Mouse (Mus musculus) hindlimb bud, embryonic 11.5 days (tissue): ENCODE measurements around the gene Cdh22.

Source experiments
- DNase-seq: peaks from one replicate; pipeline ENCODE4 v3.0.0-alpha.2; 2012; ENCODE audit warnings: low read depth, low spot score; ENCODE audit errors: extremely low spot score

The Cdh22 gene

DNA sequence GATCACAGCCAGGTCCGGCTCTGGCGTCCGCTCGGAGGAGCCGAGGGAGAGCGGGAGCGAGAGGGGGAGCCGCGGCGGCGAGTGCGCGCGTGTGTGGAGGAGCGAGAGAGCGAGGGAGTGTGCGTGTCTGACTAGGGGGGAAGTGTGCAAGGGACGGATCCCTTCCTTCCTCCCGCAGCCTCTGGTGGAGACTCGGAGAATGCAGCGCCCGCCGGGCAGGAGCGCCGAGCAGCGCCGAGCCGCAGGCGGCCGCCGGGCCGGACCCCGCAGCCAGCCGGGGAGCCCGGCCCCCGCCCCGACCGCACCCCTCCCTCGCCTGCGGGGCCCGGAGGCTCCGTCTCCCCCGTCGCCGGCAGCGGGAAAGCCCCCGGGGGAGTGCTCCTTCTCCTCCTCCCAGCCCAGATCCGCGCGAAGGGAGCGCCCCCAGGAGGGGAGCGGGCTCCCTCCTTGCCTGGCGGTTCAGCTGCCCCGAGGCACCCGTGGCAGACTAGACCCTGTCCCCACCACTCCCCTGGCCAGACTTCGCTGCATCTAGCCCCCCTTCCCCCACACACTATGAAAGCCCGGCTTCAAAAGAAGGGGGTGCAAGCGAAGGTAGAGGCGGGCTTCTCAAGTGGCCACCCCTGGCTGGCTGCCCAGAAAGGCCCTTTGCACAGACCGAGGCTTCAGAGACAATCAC, at the start of gene Cdh22:
Cdh22 (minus strand) TSS at position 241 of the 679 bp plus-strand sequence.
- no peak for DNase-seq

DNA sequence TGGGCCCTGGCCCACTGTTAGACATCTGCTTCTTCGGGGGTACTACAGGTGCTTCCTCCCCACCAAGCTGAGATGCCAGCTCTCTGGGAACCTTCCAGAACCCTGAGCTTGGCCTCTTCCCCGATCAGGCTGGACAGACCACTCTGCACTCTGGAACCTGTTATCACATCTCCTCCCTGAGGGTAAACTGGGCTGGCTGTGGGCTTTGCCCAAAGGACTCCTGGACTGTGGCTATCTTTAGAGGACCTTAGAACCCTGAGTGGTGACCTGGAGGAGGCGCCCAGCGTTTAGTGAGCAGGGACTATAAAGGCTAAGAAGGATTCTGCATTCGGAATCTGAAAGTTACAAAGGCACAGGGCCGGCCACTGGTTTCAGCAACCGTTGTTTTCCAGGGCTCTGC, 49.7 kb upstream of the Cdh22 start:
- DNase-seq, result no peak

DNA sequence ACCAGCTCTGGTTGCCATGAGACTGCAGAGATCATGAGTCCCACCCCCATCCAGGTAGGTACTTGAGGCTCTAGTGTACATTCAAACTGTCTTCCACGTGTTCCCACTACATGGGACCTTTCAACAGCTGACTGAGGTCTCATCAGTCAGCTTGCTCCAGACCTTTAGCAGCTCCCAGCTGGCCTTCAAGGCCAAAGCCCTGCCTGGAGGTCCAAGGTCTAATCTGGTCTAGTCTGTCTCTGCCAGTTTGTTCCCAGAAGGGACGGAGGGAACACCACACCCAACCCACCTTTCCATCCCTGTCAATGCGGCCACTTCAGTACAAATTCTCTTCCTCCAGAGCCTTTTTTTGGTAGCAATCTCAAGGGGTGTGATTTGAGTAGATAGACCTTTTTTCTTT, 49.0 kb upstream of the Cdh22 start:
- no peak for DNase-seq

DNA sequence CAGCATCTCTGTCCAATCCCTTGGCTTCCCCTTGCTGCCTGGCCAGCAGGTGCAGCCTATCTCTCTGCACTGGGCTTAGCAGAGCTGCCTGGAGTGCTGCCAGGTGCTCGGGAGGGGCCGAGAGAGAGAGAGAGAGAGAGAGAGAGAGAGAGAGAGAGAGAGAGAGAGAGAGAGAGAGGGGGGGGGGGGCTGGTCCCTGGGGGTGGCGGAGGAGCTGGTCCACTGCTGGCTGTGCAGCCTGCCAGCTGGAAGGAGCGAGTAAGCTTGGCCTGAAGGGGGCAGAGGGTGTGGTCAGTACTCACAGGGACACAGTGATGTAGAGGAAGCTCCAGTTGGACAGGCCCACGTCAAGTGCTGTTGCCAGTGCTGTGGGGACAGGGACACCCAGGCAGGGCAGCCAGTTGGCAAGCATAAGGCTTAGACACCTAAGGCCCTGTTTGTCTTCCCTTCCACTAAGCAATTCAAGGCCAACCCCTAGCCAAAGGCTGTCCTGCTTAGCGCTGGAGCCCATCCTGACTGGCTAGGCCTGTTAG, 47.2 kb upstream of the Cdh22 start:
- no peak for DNase-seq

DNA sequence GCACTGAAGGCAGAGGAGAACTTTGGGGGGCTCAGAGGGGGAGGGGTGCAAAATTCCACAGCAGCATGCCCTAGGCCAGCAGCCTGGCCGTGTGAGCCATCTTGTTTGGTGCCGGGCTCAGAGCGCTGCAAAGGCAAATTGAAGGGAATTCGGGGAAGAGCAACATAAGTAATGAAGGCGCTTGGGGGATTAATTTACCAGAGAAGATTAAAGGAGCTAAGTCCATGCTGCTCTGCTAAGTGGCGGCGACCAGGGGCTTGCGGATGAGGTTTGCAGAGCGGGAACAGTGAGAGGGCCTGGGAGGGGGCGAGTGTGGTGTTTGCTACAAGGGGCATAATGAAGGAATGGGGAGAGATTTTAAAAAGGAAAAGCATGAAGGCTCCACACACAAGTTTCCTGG, 44.7 kb upstream of the Cdh22 start:
- no peak for DNase-seq

DNA sequence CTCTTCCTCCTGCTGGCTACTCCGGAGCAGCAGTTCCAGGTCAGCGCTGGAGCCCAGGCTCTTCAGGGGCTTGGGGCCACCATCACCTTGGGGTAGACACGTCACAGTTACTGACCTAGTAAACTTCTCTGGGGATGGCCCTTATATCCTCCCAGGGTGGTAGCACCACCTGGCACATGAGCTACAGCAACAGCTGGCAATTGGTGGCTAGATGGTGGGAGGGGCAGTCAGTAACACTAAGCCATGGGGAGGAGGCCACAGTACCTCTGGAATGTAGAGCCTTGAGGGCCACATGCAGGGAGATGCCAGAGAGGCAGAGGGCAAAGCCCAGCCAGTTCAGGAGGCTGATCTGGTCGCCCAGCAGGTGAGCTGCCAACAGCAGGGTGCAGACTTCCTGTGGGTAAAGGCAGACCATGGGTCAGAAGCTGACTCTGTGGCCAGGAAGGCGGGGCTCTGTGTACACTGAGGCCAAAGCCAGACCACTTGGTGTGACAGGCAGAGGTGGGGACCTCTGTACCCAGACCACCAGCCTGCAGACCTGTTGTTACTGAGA, 42.6 kb upstream of the Cdh22 start:
- DNase-seq, result no peak

DNA sequence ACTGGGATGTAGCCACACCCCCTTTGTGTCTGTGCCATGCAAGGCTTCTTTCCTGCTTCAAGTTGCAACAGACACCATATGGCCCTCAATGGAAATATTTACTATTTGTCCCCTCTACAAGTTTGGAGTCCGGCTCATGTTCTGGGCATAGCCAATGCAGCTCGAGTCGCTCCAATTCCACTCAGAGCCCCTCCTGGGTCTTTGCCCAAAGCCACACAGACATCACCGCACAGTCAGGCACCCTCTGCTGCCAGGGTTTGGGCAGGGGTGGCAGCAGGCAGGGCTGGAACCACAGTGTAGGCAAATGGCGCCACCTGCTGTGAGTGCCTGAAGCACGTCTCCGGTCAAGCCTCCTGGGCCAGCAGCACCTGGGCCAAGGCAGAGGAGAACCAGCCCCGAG, 41.2 kb upstream of the Cdh22 start:
- DNase-seq, result no peak

DNA sequence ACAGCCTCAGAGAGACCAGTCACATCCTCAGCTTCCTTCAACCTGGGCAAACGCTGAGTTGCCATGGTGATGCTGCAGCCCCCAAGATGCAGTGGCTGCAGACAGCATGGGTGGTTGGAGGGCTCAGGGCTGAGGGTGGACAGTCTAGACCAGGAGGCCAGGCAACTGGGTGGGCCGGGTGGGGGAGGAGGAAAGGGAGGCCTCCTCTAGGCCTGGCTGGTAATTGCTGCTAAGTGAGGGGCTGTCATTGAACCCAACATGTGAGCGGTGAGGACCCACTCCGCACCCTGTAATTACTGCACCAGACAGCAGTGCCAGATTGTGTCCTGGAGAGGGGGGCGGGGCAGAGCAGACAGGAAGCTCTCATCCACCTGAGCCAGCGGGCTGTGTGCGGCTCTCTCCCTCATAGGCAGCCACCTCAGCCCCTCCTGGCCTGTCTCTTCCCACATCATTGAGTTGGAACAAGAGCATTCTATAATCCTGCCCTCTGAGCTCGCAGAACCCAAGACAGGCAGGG, 40.5 kb upstream of the Cdh22 start:
- DNase-seq, result no peak

DNA sequence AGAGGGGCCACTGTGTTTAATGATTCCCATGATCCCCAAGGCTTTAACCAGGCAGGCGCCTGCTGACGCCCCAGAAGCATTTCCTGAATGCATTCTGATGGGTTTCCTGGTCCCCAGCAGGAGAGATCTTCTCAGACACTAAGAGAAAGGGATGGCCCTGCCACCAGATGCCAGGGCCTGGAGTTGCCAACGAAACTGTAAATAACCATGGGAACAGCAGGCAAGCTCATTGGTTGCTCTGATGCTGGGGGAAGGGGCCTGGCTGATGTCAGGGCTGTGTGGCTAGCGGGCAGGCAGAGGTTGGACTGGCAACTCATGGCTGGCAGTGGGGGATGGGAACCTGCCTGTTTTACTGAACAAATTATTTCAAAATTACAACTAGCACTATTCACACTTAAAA, 38.9 kb upstream of the Cdh22 start:
- DNase-seq, result no peak

DNA sequence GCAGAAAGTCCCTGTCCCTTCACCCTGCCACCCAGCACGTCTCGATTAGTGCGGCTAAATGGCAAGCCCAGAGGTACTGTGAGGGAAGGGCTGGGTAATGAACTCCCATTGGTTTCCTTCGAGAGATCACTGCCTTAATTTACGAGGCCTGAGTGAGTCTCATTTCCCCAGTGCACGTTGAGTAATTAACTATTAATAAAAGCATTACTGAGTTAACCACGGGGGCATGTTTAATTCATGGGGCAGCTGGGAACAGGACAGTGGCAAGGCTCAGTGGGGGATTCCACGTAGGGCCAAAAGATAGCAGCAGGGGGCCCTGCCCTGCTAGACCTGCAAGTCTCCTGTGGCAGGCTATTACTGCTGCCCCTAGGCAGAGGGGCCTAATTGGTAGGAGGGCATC, 36.7 kb upstream of the Cdh22 start:
- no peak for DNase-seq

DNA sequence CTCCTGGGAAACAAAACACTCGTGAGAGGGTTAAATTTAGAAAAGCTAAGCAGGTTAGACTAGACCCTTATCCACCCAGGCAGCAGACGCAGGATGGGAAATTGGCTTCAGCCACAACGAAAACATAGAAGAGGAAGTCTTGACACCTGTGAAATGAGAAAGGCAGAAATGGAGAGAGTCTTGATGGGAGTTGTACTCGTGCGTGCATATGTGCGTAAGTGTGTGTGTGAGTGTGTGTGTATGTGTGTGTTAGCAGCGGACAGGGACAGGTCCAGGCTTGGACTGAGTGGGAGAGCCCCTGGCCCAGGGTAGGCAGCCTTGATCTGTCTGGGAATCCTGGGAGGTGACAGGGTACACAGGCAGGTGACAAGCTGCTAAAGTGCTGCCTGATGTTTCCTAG, 36.2 kb upstream of the Cdh22 start:
- DNase-seq, result no peak

DNA sequence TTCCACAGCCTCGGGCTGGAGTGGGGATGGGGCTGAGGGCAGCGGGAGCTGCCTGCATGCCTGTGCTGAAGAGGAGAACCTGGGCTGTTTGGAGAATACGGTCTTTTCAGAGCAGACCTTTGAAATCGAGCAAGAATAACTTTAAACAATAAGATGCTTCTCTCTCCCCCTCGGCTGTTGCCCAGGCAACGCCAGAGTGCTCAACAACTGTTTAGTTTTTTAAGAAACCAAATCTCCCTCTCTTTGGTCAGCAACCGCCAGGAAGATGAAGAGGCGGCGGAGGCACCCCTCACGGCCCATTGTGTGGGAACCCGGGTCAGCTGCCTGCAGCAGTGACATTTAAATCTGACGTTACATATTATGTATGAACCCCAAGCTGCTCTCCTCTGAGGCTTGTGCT, 32.1 kb upstream of the Cdh22 start:
- no peak for DNase-seq

DNA sequence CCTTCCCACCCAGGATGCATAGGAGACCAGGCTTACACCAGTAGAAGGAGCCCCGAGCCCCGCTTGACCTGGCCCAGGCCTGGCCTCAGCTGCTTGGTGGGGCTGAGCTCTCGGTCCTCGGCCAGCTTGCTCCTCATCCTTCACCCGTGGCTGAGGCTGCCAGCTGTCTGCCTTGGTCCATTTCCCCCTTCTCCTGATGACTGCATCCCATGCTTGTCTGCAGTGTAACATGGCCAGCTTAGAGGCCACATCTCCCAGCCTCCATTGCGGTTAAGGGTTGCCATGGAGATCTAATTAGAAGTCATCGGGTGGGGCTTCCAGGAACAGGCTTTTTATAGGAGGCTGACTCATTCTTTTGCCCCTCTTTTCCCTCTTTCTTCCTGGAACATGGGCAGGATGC, 29.2 kb upstream of the Cdh22 start:
- no peak for DNase-seq

DNA sequence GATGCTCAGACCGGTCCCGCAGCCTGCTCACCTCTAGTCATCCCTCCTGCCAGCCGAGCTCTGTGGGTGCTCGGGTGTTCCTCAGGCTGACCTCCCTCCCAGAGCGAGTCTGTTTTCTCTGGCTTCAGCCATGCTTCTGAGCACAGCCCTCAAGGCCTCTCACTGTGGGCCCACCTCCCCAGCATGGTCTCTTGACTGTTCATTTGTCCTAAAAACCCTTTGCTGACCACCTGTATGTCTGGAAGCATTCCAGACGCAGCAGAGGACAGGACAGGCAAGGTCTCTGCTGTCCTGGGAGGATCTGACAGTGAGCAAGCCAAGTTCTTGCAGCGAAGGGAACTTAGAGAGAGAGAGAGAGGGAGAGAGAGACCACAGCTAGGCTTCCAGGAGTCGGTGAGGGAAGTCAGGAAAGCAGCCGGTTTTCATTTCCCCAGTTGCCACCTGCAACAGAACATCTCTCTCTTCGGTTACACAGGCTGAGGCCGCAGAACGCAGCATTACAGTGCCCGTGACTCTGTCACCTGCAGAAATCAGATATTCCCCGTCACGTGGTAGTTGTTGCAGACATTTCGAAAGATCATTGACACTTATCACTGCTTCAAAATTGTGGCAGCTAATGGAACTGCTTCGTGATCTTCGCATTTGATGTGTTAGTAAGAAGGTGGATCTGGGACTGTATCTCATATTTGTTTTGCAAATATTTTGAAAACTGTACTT, 27.8 kb upstream of the Cdh22 start:
- no peak for DNase-seq

DNA sequence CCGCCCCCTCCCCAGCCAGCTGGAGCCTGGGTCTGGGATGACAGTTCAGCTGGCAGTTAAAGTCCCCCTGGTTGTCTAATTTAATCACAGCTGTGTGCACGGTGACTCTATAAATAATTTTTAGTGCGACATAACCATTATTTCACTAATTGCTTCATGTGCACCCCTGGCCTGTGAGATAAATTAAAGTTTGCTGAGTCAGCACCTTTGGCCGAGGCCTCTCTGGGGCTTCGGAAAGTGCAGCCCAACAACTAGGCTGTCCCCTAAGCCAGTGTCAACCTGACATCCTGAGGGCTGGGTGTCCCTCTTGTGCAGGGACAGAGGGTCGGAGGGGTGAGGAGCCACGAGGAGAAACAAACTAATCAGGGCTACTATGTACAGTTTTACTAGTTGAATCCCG, 25.2 kb upstream of the Cdh22 start:
- no peak for DNase-seq

DNA sequence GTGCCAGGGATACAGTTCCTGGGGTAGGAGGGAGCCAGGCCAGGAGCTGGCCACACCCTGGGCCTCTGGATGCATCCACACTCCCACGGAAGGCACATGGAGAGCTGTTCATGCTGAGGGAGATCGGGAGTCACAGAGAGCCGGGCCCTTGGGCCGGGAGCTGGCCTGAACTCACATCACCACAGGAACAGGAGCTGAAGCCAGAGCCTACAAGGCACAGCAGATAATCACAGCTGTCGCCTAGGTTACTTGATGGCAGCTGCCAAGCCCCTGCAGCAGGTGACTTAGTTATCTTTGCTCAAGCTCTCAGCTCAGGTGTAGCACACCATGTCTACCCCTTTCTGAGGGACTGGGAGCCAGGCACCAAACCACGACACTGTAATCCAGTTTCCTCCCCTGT, 23.7 kb upstream of the Cdh22 start:
- DNase-seq, result no peak

DNA sequence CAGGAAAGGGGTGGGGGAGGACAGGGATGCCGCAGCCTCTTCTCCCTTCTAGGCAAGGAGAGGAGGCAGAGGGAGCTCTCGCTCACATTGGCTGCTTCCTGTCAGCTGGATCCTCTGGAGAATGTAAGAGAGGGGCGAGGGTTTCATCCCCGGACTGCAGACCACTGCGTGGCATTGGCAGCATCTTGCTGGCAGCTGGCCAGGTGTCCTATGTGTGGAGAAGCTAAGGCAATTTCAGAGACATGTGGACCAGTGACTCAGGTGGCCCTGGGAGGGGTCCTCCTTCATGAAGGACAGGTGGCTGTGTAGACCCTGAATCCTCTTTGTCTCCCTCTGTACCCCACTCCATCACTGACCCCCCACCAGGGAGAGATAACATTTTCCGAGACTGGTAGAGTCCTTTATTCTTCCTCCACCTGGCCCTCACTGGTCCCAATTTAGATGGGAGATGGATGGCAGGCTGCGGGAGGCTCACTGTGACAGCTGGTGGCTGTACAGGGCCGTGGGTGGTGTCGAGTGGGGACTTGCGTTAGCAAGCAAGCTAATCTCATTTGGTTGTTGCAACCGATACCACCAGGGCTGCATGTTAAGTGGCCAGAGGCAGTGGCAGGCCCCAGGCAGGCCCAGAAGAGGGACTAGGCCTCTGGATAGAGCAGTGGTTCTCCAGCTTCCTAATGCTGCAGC, 22.6 kb upstream of the Cdh22 start:
- DNase-seq, result no peak

DNA sequence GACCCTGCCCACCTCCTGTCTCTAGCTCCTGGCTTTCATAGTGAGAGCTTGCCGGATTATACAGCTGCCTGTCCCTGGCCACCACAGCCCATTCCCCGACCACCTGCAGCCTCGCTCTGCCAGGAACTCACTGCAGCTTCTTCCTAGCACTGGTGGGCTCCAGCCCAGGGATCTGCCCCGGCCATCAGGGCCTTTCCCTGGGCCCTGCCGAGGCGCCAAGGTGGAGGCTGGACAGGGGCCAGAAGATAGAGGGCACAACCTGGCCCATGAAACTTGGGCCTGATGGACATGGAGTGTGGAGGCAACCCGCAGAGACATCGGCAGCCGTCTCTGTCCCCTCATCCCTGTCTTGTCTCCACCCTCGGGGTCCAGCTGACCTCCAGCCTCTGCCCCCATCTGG, 21.6 kb upstream of the Cdh22 start:
- DNase-seq, result no peak

DNA sequence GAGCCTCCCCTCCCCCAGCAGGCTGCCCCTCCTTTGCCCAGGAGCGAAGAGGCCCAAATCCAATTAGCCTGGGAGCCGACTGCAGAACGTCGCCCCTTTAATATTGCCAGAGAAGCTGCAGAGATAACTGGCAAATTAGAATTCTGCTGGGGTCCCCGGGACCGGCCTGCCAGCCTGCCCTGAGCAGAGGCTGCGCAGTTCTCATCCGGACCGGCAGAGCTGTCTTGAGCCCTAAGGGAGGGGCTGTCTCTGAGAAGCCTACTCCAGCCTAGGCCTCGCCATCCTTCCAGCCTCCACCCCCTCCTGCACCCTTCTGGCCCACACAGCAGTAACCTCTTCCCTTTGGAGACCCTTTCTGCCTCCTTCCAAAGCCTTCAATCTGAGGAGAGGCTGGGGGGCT, 19.2 kb upstream of the Cdh22 start:
- no peak for DNase-seq

DNA sequence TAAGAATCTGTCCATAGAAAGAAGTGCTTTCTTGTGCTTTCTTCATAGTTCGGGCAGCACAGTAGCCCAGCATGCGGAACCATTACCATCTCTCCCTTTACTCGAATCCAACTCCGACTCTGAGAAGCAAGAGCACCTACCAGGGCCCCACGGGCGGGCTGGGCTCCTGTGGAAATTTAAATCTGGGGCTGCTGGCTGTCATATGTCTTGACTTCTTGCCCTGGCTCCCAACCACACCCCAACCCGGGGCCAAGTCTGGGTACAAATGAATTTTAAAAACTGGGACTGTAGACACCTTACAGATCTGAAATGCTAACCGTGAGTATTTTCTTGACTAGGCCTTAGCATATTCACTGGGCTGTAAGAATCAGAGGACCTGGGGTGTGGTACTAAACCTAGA, 18.6 kb upstream of the Cdh22 start:
- DNase-seq, result no peak

DNA sequence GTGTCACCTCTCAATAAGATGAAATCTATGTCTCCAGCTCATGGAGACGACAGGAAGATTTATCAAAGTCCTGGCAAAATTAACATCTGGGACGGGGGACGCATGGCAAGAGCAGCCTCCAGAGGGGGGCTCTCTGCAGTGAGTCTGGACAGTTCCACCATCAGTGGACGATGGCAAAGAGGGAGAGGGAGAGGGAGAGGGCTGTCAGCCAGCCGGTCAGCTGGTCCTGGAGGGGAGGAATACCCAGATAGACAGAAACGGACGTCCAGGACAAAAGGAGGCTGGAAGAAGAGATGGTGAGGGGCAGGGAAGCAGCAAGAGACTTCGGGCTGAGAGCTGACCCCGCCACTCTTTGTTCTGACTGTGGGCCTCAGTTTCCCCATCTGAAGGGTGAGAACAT, 18.1 kb upstream of the Cdh22 start:
- DNase-seq, result no peak

DNA sequence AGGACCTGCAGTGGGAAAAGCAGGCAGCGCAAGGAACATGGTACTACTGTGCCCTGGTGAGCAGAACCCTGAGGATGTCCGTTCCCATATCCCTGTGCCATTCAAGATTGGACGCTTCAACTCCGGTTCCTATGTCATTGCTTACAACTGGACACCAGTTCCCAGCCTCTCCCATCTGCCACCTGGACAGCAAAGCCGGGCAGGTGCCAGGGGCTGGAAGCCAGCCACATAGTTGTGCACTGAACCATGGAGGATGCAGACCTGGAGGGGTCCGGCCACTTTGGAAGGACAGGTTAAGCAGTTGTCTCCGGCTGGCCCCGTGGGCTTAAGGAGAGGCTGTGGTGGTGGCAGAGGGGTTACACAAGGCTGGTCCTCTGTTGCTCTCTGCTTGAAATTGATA, 17.7 kb upstream of the Cdh22 start:
- no peak for DNase-seq
